Mouse (Mus musculus): ENCODE data around the gene Rpl27. TPM values are rescaled to one million over a fixed set of nuclear protein-coding genes. Genes with fewer than 3 reads are reported as not detected.

Rpl27 gene
- polyA plus RNA-seq, 1 experiment from 2014 or later = 448 TPM

- Histone ChIP-seq H3K27me3 (ENCODE audit: insufficient read depth, low read length) (no peaks in the 10 kb centered on the region), H3K9ac (ENCODE audit: low read depth, low read length) (no peak overlapping the region), H3K27ac (no peak overlapping the region), H3K4me3 (replicated peaks; ENCODE audit: low read depth, low read length) (no peak overlapping the region), H3K36me3 (ENCODE audit: insufficient read depth, low read length) (no peaks in the 10 kb centered on the region), H3K4me2 (ENCODE audit: low read length) (no peak overlapping the region), H3K4me1 (replicated peaks; ENCODE audit: insufficient read depth, low read length) (peaks cover 8% of the 10 kb centered on the region; the same call in 1 of the 2 replicates), H3K9me3 (replicated peaks; ENCODE audit: low read length) (no peaks in the 10 kb centered on the region)
- peak; percentile 51 for DNase-seq (ENCODE audit: low spot score)
- no peak for ATAC-seq (replicated peaks; ENCODE audit: low FRiP score, low read depth)
- 38% methylated on average over 3 of the region's 3 CpGs for WGBS
- TF ChIP-seq CTCF (IDR thresholded peaks at IDR 0.05; ENCODE audit: low read depth) = peak; percentile 56; the same call in 1 of the 2 replicates
These were observed 22.5 kb upstream of the Rpl27 start for GRCm38 (mm10) chr11:101419610-101420009.

GRCm38 (mm10) chr11:101420148-101420547 is 21.9 kb upstream of the Rpl27 start:
- DNase-seq (ENCODE audit: low spot score) = no peak
- Histone ChIP-seq H3K27me3 (ENCODE audit: insufficient read depth, low read length) (no peaks in the 10 kb centered on the region), H3K36me3 (ENCODE audit: insufficient read depth, low read length) (no peaks in the 10 kb centered on the region), H3K9me3 (replicated peaks; ENCODE audit: low read length) (no peaks in the 10 kb centered on the region), H3K27ac (no peak overlapping the region), H3K4me2 (ENCODE audit: low read length) (no peak overlapping the region), H3K9ac (ENCODE audit: low read depth, low read length) (no peak overlapping the region), H3K4me3 (replicated peaks; ENCODE audit: low read depth, low read length) (no peak overlapping the region), H3K4me1 (replicated peaks; ENCODE audit: insufficient read depth, low read length) (peaks cover 8% of the 10 kb centered on the region; the same call in 1 of the 2 replicates)
- no peak for TF ChIP-seq CTCF (IDR thresholded peaks at IDR 0.05; ENCODE audit: low read depth)
- ATAC-seq (replicated peaks; ENCODE audit: low FRiP score, low read depth) = no peak
- 94% methylated on average over 5 of the region's 5 CpGs for WGBS

- 0 out of 2 replicates have a peak, but pooled peaks cover 5% of the 10 kb centered on the region for H3K36me3 ChIP-seq (ENCODE audit: insufficient read depth, low read length)
- no peaks in the 10 kb centered on the region for H3K27me3 ChIP-seq (ENCODE audit: insufficient read depth, low read length)
- H3K4me2 ChIP-seq (ENCODE audit: low read length) = peak within 1 kb of the TSS; percentile 85
- no peaks in the 10 kb centered on the region for H3K9me3 ChIP-seq (replicated peaks; ENCODE audit: low read length)
- TF ChIP-seq CTCF (IDR thresholded peaks at IDR 0.05; ENCODE audit: low read depth) = no peak
- H3K9ac ChIP-seq (ENCODE audit: low read depth, low read length) = peak within 1 kb of the TSS; percentile 83
- ATAC-seq (replicated peaks; ENCODE audit: low FRiP score, low read depth) = peak; percentile 47; the same call in 1 of the 2 replicates
- H3K4me1 ChIP-seq (replicated peaks; ENCODE audit: insufficient read depth, low read length) = peaks cover 18% of the 10 kb centered on the region; the same call in 1 of the 2 replicates
- WGBS = 3% methylated on average over 23 of the region's 23 CpGs
- peak within 1 kb of the TSS; percentile 91 for H3K4me3 ChIP-seq (replicated peaks; ENCODE audit: low read depth, low read length)
- DNase-seq (ENCODE audit: low spot score) = peak; percentile 32
- H3K27ac ChIP-seq = peak within 1 kb of the TSS; percentile 87
These were observed 17.8 kb upstream of the Rpl27 start, which contains the start of gene Gm27029 for GRCm38 (mm10) chr11:101424105-101424851. Gene Gm27029 (minus strand): TSS chr11:101424796.

GRCm38 (mm10) chr11:101424925-101425813 is 16.9 kb upstream of the Rpl27 start, which contains the start of the genes Rundc1 and Ptges3l:
Gene Rundc1 (plus strand): TSS chr11:101425085.
Gene Ptges3l (minus strand): TSS chr11:101425333.
- Histone ChIP-seq H3K9ac (ENCODE audit: low read depth, low read length) (peak within 1 kb of the TSS; percentile 83), H3K4me2 (ENCODE audit: low read length) (peak within 1 kb of the TSS; percentile 85), H3K36me3 (ENCODE audit: insufficient read depth, low read length) (peaks cover 5% of the 10 kb centered on the region; the same call in 1 of the 2 replicates), H3K27me3 (ENCODE audit: insufficient read depth, low read length) (no peaks in the 10 kb centered on the region), H3K4me3 (replicated peaks; ENCODE audit: low read depth, low read length) (peak within 1 kb of the TSS; percentile 91), H3K4me1 (replicated peaks; ENCODE audit: insufficient read depth, low read length) (peaks cover 18% of the 10 kb centered on the region; the same call in 1 of the 2 replicates), H3K9me3 (replicated peaks; ENCODE audit: low read length) (no peaks in the 10 kb centered on the region), H3K27ac (peak within 1 kb of the TSS; percentile 87)
- DNase-seq (ENCODE audit: low spot score) (peak; percentile 99), ATAC-seq (replicated peaks; ENCODE audit: low FRiP score, low read depth) (peak; percentile 91)
- peak; percentile 59 for TF ChIP-seq CTCF (IDR thresholded peaks at IDR 0.05; ENCODE audit: low read depth)
- WGBS = under 1% methylated on average over 75 of the region's 81 CpGs

GRCm38 (mm10) chr11:101426165-101426564 is 15.9 kb upstream of the Rpl27 start:
- no peak for TF ChIP-seq CTCF (IDR thresholded peaks at IDR 0.05; ENCODE audit: low read depth)
- no peaks in the 10 kb centered on the region for H3K9me3 ChIP-seq (replicated peaks; ENCODE audit: low read length)
- peak overlapping the region; percentile 85 for H3K4me2 ChIP-seq (ENCODE audit: low read length)
- DNase-seq (ENCODE audit: low spot score) = peak; percentile 4
- no peak for ATAC-seq (replicated peaks; ENCODE audit: low FRiP score, low read depth)
- WGBS = 58% methylated on average over 8 of the region's 8 CpGs
- H3K36me3 ChIP-seq (ENCODE audit: insufficient read depth, low read length) = peaks cover 11% of the 10 kb centered on the region
- no peaks in the 10 kb centered on the region for H3K27me3 ChIP-seq (ENCODE audit: insufficient read depth, low read length)
- H3K4me3 ChIP-seq (replicated peaks; ENCODE audit: low read depth, low read length) = peak overlapping the region; percentile 91
- H3K27ac ChIP-seq = no peak overlapping the region
- 0 out of 2 replicates have a peak overlapping the region, but pooled peaks have one; percentile 83 for H3K9ac ChIP-seq (ENCODE audit: low read depth, low read length)
- peaks cover 18% of the 10 kb centered on the region; the same call in 1 of the 2 replicates for H3K4me1 ChIP-seq (replicated peaks; ENCODE audit: insufficient read depth, low read length)

GRCm38 (mm10) chr11:101431327-101431726 is 10.8 kb upstream of the Rpl27 start:
- WGBS = 92% methylated on average over 9 of the region's 9 CpGs
- Histone ChIP-seq H3K36me3 (ENCODE audit: insufficient read depth, low read length) (peaks cover 49% of the 10 kb centered on the region), H3K4me2 (ENCODE audit: low read length) (no peak overlapping the region), H3K4me3 (replicated peaks; ENCODE audit: low read depth, low read length) (no peak overlapping the region), H3K9ac (ENCODE audit: low read depth, low read length) (no peak overlapping the region), H3K9me3 (replicated peaks; ENCODE audit: low read length) (no peaks in the 10 kb centered on the region), H3K27me3 (ENCODE audit: insufficient read depth, low read length) (no peaks in the 10 kb centered on the region), H3K27ac (no peak overlapping the region), H3K4me1 (replicated peaks; ENCODE audit: insufficient read depth, low read length) (peaks cover 3% of the 10 kb centered on the region; the same call in 1 of the 2 replicates)
- TF ChIP-seq CTCF (IDR thresholded peaks at IDR 0.05; ENCODE audit: low read depth) = no peak
- DNase-seq (ENCODE audit: low spot score) = no peak
- no peak for ATAC-seq (replicated peaks; ENCODE audit: low FRiP score, low read depth)

All from kidney, postnatal 0 days (tissue).